Mouse (Mus musculus) kidney, adult 2 months (tissue): ENCODE results near the gene Wnt16. TPM values are rescaled to one million over a fixed set of nuclear protein-coding genes. Genes with fewer than 3 reads are reported as not detected.
"Not testable (repeated sequence)": the region's sequence is repeated elsewhere in the genome, so short reads cannot be mapped to it uniquely, and the experiment has no call there.

Experiments
- DNase-seq: peaks from one replicate; pipeline ENCODE4 v3.0.0; 2021
- H3K27ac ChIP-seq: fragments of 200-500 bp; 2 replicates; pipeline ENCODE4 v1.5.1; 2012; ENCODE audit warnings: low read depth, low read length, control low read depth, inconsistent platforms; ENCODE audit not compliant: insufficient read depth
- H3K27me3 ChIP-seq: fragments of 200-500 bp; replicated peaks from 2 replicates; pipeline ENCODE4 v1.6.1; 2012; ENCODE audit warnings: mild to moderate bottlenecking, moderate library complexity, low read length, inconsistent platforms; ENCODE audit not compliant: control insufficient read depth, insufficient read depth
- H3K36me3 ChIP-seq: fragments of 200-500 bp; 2 replicates; pipeline ENCODE4 v1.6.1; 2012; ENCODE audit warnings: mild to moderate bottlenecking, moderate library complexity, low read length, inconsistent platforms; ENCODE audit not compliant: control insufficient read depth, insufficient read depth
- H3K4me1 ChIP-seq: fragments of 200-500 bp; 2 replicates; pipeline ENCODE4 v1.6.1; 2011; ENCODE audit warnings: low read length; ENCODE audit not compliant: control insufficient read depth, insufficient read depth
- H3K4me3 ChIP-seq: fragments of 200-500 bp; 2 replicates; pipeline ENCODE4 v1.5.1; 2011; ENCODE audit warnings: mild to moderate bottlenecking, low read depth, low read length, control low read depth; ENCODE audit not compliant: insufficient read depth
- CTCF ChIP-seq: fragments of 200-500 bp; conservative IDR thresholded peaks from 2 replicates; pipeline ENCODE4 v1.5.1; 2011; ENCODE audit warnings: low read depth, mild to moderate bottlenecking, control low read depth, low read length, moderate library complexity, mixed read lengths; ENCODE audit not compliant: insufficient read depth, insufficient read length
- POLR2A ChIP-seq: fragments of 200-500 bp; IDR thresholded peaks from one replicate; pipeline ENCODE4 v1.6.1; 2011; ENCODE audit warnings: low read depth, low read length, control low read depth
- WGBS: fragments of 180-500 bp; shearing (Covaris S2); methylation state at CpG from one replicate; pipeline ENCODE4 v1.1.7; 2018; 5-methylcytosine and 5-hydroxymethylcytosine counted together
- polyA plus RNA-seq: library from polyadenylated mRNA; depleted of rRNA; stranded (reverse); fragments of >200 nt; gene quantifications from 2 replicates; pipeline ENCODE4 v1.2.3, GENCODE M21; 2012; rRNA removed

The Wnt16 gene
- polyA plus RNA-seq = 1.4 TPM in 2 replicates

DNA sequence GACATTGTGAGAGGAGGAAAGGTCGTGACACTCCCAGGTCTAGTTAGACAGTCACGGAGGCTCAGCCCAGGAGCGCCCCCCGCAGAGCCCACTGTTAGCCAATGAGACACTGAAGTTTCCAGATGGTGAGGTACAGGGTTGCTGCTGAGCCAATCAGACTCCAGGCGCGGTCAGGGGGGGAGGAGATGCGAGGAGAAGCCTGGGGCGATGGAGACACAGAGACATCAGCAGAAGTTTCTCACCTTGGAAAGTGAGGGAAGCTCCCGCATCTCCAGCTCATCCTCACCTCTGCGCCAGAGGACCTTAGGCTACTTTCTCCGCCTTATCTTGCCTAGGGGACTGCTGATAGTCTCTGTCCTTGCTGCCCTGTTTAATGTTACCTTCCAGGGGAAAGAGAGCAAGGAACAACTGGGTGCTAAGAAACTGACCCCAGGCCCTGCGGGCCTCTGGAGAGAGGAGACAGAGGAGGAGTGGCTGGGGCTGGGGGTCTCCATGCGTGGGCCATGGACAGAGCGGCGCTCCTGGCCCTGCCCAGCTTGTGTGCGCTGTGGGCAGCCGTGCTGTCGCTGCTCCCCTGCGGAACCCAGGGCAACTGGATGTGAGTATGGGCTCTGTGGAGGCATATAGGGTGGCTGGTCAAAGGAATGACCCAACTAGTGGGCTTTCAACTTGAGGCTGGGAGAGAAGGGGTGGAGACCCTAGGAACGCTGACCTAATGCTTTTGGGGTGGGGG is at the start of gene Wnt16:
TSS of gene Wnt16 (plus strand) at position 224 of the 733 bp plus-strand sequence.
- TF ChIP-seq CTCF (no peak), POLR2A (no peak)
- H3K27me3 ChIP-seq = peaks cover 3% of the 10 kb centered on the region
- H3K36me3 ChIP-seq = no peaks in the 10 kb centered on the region
- DNase-seq = no peak
- H3K27ac ChIP-seq = no peak within 1 kb of the TSS
- 8% methylated on average over 20 of the region's 20 CpGs for WGBS
- H3K4me1 ChIP-seq = no peaks in the 10 kb centered on the region
- no peak within 1 kb of the TSS for H3K4me3 ChIP-seq

DNA sequence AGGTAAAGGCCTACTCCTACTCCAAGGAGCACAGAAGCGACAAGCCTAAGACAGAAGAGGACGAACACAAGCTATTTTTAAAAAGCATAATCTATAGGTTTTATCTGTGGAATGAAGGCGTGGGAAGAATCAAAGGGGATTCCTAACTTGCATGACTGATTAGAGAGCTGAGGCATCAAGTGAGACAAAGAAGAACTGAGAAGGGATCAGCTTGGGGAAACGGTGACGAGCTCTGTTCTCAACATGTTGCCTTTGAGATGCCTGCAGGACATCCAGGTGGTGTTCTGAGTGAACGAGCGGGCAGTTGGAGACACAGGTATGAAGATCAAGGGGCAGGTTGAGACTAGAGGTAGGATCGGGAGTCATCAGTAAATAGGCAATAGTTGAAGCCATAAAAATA is 44.7 kb upstream of the Wnt16 start:
- no peak for DNase-seq
- no peaks in the 10 kb centered on the region for H3K4me1 ChIP-seq
- H3K36me3 ChIP-seq = no peaks in the 10 kb centered on the region
- H3K27ac ChIP-seq = no peak overlapping the region
- no peaks in the 10 kb centered on the region for H3K27me3 ChIP-seq
- no peak for TF ChIP-seq CTCF
- no peak for TF ChIP-seq POLR2A
- WGBS = 85% methylated on average over 8 of the region's 8 CpGs
- H3K4me3 ChIP-seq = no peak overlapping the region

DNA sequence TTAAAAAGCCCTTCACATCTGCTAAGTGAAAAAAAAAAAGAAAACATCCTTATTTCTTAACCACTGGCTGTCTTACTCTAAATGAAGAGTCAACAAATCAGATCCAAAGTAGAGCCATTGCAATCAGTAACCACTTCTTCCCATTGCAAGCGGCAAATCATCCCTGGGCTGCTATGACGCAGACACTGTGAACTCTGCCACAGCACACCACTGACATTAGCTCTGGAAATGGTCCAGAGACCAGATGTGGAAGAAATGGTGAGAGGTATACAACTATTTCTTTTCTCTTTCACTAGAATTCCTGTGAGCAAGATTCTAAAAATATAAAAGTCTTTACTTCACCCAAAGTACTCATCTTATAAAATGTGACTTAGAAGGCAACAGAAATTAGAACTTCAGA is 41.3 kb upstream of the Wnt16 start:
- no peak for DNase-seq
- H3K27me3 ChIP-seq = no peaks in the 10 kb centered on the region
- 87% methylated on average over 2 of the region's 2 CpGs for WGBS
- H3K4me1 ChIP-seq = no peaks in the 10 kb centered on the region
- TF ChIP-seq CTCF = no peak
- no peak for TF ChIP-seq POLR2A
- no peak overlapping the region for H3K4me3 ChIP-seq
- no peak overlapping the region for H3K27ac ChIP-seq
- no peaks in the 10 kb centered on the region for H3K36me3 ChIP-seq

DNA sequence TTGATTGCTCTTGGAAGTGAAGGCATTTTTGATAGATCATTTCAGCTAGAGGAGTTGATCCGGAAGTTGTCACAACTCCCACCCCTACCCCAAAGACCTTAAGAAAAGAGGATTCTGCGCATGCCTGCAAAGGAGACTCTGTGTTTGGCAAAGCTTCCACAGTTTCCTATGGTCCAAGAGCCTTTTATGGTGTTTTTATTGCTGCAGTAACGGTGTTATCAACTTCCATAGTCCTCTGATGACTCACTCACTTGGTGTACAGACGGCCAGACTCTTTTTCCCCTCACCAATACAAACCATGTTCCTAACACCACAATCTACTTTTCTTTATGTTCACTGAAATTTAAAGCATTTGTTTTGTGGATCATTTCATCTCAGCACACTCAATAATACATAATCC is 29.2 kb upstream of the Wnt16 start:
- H3K4me3 ChIP-seq = no peak overlapping the region
- WGBS = 70% methylated on average over 4 of the region's 4 CpGs
- TF ChIP-seq CTCF (no peak), POLR2A (no peak)
- H3K36me3 ChIP-seq = no peaks in the 10 kb centered on the region
- H3K27ac ChIP-seq = no peak overlapping the region
- H3K27me3 ChIP-seq = no peaks in the 10 kb centered on the region
- no peak for DNase-seq
- H3K4me1 ChIP-seq = no peaks in the 10 kb centered on the region

DNA sequence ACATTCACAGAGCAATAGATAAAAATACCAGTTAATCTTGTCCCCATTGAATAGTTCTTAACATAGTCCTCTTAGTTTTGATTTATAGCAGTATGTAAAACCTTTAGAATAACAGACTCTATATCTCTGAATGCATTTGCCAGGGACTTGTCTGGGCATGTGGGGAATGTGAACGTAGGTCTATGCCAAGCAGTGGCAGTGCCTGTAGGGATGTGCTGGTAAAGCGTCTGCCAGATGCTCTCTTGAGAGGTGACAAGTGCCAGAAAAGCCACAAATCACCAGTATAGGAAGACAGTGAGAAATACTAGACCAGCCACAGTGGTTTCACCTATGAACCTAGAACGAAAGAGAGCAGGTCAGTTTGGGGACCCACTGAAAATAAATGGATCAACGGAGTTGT is 25.5 kb upstream of the Wnt16 start:
- TF ChIP-seq CTCF (no peak), POLR2A (no peak)
- DNase-seq = no peak
- Histone ChIP-seq H3K4me3 (no peak overlapping the region), H3K27me3 (no peaks in the 10 kb centered on the region), H3K36me3 (no peaks in the 10 kb centered on the region), H3K27ac (no peak overlapping the region), H3K4me1 (no peaks in the 10 kb centered on the region)
- 52% methylated on average over 4 of the region's 4 CpGs for WGBS

DNA sequence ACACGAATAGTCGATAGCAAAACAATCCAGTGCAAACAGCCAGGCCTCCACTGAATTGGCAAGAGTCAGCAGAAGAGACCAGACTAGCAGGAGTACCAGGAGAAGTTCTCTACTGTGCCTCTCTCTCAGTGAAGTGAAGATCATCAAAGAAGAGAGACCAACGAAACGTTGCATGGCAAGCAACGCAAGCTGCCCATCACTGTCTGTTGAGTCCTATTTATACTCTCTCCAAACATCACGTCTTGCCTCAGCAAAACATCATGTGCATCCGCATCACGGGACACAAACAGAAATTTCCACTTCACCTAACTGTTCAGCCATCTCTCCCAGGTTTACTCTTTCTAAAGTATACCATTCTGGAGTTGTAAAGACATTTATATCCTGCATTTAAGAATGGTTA is 23.9 kb upstream of the Wnt16 start:
- not testable (repeated sequence) for H3K36me3 ChIP-seq, H3K4me1 ChIP-seq, H3K27me3 ChIP-seq, H3K4me3 ChIP-seq, DNase-seq, H3K27ac ChIP-seq
- WGBS = 85% methylated on average over 8 of the region's 8 CpGs

DNA sequence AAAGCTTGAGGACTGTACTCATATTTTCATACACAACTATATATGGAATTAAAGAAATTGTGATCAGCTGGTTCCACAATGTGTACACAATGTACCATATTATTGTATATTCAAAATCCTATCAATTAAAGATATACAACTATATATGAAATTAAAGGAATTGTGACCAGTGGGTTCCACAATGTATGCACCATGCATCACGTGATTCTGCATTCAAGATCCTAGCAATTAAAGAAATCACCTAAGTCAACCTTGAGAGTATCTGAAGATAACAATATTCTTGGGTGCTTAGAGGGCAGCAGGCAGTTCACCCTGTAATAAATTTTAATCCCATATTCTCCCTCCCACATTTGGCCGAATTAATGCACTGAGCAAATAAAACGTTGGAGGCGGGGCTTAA is 22.0 kb upstream of the Wnt16 start:
- Histone ChIP-seq H3K36me3 (no peaks in the 10 kb centered on the region), H3K4me3 (no peak overlapping the region), H3K27me3 (no peaks in the 10 kb centered on the region), H3K27ac (no peak overlapping the region), H3K4me1 (no peaks in the 10 kb centered on the region)
- no peak for TF ChIP-seq POLR2A
- TF ChIP-seq CTCF = no peak
- DNase-seq = no peak
- WGBS = 80% methylated on average over 4 of the region's 4 CpGs
